Mouse (Mus musculus): ENCODE measurements around the gene Afmid.

DNA sequence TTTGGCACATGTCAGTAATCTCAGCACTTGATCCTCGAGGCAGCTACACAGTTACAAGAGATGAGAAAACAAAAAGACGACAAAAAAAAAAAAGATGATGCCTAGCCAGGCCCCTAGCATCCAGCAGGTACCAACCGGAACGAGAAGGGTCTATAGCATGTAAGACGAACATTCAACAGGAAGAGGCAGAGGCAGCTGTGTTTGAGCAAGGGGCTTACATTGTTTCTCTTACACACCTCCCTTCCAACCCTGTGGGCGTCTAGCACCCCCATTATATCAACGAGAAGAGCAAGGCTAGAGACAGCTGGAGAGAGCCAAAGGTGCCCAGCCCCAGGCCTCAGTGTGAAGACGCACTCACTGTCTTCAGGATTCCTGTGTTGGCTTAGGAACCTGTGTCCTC, 1.2 kb downstream of the Afmid start:
- TF ChIP-seq CTCF (IDR thresholded peaks at IDR 0.05; ENCODE audit: borderline replicate concordance, insufficient read depth, low read length): no peak
- no peak for TF ChIP-seq POLR2A (IDR thresholded peaks at IDR 0.05; ENCODE audit: low read depth, low read length)

Measured in embryonic fibroblast, embryonic 13.5 days (primary cell).